Mouse (Mus musculus): ENCODE data around the gene Med27. TPM values are rescaled to one million over a fixed set of nuclear protein-coding genes. Genes with fewer than 3 reads are reported as not detected.
A peak's percentile ranks its signal among the peaks of the same experiment; 100 is the strongest.

Gene Med27
- polyA plus RNA-seq, 1 experiment, result 25.9 TPM

GRCm38 (mm10) chr2:29535566-29536244 lies 189.1 kb downstream of the Med27 start:
- H3K27me3 ChIP-seq (replicated peaks; ENCODE audit: control insufficient read depth, insufficient read depth, low read length), result no peaks in the 10 kb centered on the region
- H3K36me3 ChIP-seq (ENCODE audit: control insufficient read depth, insufficient read depth, low read length), result no peaks in the 10 kb centered on the region
- 77% methylated on average over 5 of the region's 5 CpGs for WGBS
- H3K4me3 ChIP-seq (ENCODE audit: insufficient read depth, low read depth, low read length), result no peak overlapping the region
- H3K4me1 ChIP-seq (ENCODE audit: control insufficient read depth, insufficient read depth, low read length), result no peaks in the 10 kb centered on the region
- TF ChIP-seq CTCF (conservative IDR thresholded peaks at IDR 0.05; ENCODE audit: insufficient read depth, insufficient read length, low read depth, low read length) (no peak), POLR2A (IDR thresholded peaks at IDR 0.05; ENCODE audit: low read depth, low read length) (no peak)
- no peak for DNase-seq
- H3K27ac ChIP-seq (ENCODE audit: insufficient read depth, low read depth, low read length), result no peak overlapping the region

- TF ChIP-seq CTCF (conservative IDR thresholded peaks at IDR 0.05; ENCODE audit: insufficient read depth, insufficient read length, low read depth, low read length) (no peak), POLR2A (IDR thresholded peaks at IDR 0.05; ENCODE audit: low read depth, low read length) (no peak)
- no peak for DNase-seq
- Histone ChIP-seq H3K4me1 (ENCODE audit: control insufficient read depth, insufficient read depth, low read length) (no peaks in the 10 kb centered on the region), H3K27ac (ENCODE audit: insufficient read depth, low read depth, low read length) (no peak overlapping the region), H3K4me3 (ENCODE audit: insufficient read depth, low read depth, low read length) (no peak overlapping the region), H3K36me3 (ENCODE audit: control insufficient read depth, insufficient read depth, low read length) (no peaks in the 10 kb centered on the region), H3K27me3 (replicated peaks; ENCODE audit: control insufficient read depth, insufficient read depth, low read length) (no peaks in the 10 kb centered on the region)
- 82% methylated on average over 9 of the region's 9 CpGs for WGBS
Observed at GRCm38 (mm10) chr2:29536481-29536880, 189.9 kb downstream of the Med27 start.

GRCm38 (mm10) chr2:29537334-29537733 lies 190.7 kb downstream of the Med27 start:
- H3K27ac ChIP-seq (ENCODE audit: insufficient read depth, low read depth, low read length), result no peak overlapping the region
- DNase-seq, result no peak
- H3K36me3 ChIP-seq (ENCODE audit: control insufficient read depth, insufficient read depth, low read length), result no peaks in the 10 kb centered on the region
- no peaks in the 10 kb centered on the region for H3K27me3 ChIP-seq (replicated peaks; ENCODE audit: control insufficient read depth, insufficient read depth, low read length)
- no peak overlapping the region for H3K4me3 ChIP-seq (ENCODE audit: insufficient read depth, low read depth, low read length)
- no peaks in the 10 kb centered on the region for H3K4me1 ChIP-seq (ENCODE audit: control insufficient read depth, insufficient read depth, low read length)
- TF ChIP-seq CTCF (conservative IDR thresholded peaks at IDR 0.05; ENCODE audit: insufficient read depth, insufficient read length, low read depth, low read length) (peak; percentile 47; the same call in 1 of the 2 replicates), POLR2A (IDR thresholded peaks at IDR 0.05; ENCODE audit: low read depth, low read length) (no peak)
- WGBS, result 77% methylated on average over 8 of the region's 8 CpGs

GRCm38 (mm10) chr2:29542039-29542438 lies 195.4 kb downstream of the Med27 start:
- 70% methylated on average over 13 of the region's 13 CpGs for WGBS
- no peak for TF ChIP-seq CTCF (conservative IDR thresholded peaks at IDR 0.05; ENCODE audit: insufficient read depth, insufficient read length, low read depth, low read length)
- no peak for TF ChIP-seq POLR2A (IDR thresholded peaks at IDR 0.05; ENCODE audit: low read depth, low read length)
- no peak overlapping the region for H3K4me3 ChIP-seq (ENCODE audit: insufficient read depth, low read depth, low read length)
- no peaks in the 10 kb centered on the region for H3K27me3 ChIP-seq (replicated peaks; ENCODE audit: control insufficient read depth, insufficient read depth, low read length)
- H3K27ac ChIP-seq (ENCODE audit: insufficient read depth, low read depth, low read length), result no peak overlapping the region
- no peak for DNase-seq
- H3K4me1 ChIP-seq (ENCODE audit: control insufficient read depth, insufficient read depth, low read length), result no peaks in the 10 kb centered on the region
- no peaks in the 10 kb centered on the region for H3K36me3 ChIP-seq (ENCODE audit: control insufficient read depth, insufficient read depth, low read length)

- H3K36me3 ChIP-seq (ENCODE audit: control insufficient read depth, insufficient read depth, low read length), result no peaks in the 10 kb centered on the region
- peak; percentile 28 for DNase-seq
- H3K4me1 ChIP-seq (ENCODE audit: control insufficient read depth, insufficient read depth, low read length), result no peaks in the 10 kb centered on the region
- H3K4me3 ChIP-seq (ENCODE audit: insufficient read depth, low read depth, low read length), result no peak overlapping the region
- no peak for TF ChIP-seq CTCF (conservative IDR thresholded peaks at IDR 0.05; ENCODE audit: insufficient read depth, insufficient read length, low read depth, low read length)
- TF ChIP-seq POLR2A (IDR thresholded peaks at IDR 0.05; ENCODE audit: low read depth, low read length), result no peak
- 12% methylated on average over 12 of the region's 12 CpGs for whole genome bisulfite sequencing
- H3K27ac ChIP-seq (ENCODE audit: insufficient read depth, low read depth, low read length), result no peak overlapping the region
- no peaks in the 10 kb centered on the region for H3K27me3 ChIP-seq (replicated peaks; ENCODE audit: control insufficient read depth, insufficient read depth, low read length)
Observed at GRCm38 (mm10) chr2:29546571-29546970, 200.0 kb downstream of the Med27 start.

- H3K4me1 ChIP-seq (ENCODE audit: control insufficient read depth, insufficient read depth, low read length), result no peaks in the 10 kb centered on the region
- peak; percentile 53 for DNase-seq
- TF ChIP-seq POLR2A (IDR thresholded peaks at IDR 0.05; ENCODE audit: low read depth, low read length) (no peak), CTCF (conservative IDR thresholded peaks at IDR 0.05; ENCODE audit: insufficient read depth, insufficient read length, low read depth, low read length) (no peak)
- H3K36me3 ChIP-seq (ENCODE audit: control insufficient read depth, insufficient read depth, low read length), result no peaks in the 10 kb centered on the region
- no peak overlapping the region for H3K4me3 ChIP-seq (ENCODE audit: insufficient read depth, low read depth, low read length)
- 70% methylated on average over 7 of the region's 7 CpGs for WGBS
- no peaks in the 10 kb centered on the region for H3K27me3 ChIP-seq (replicated peaks; ENCODE audit: control insufficient read depth, insufficient read depth, low read length)
- no peak overlapping the region for H3K27ac ChIP-seq (ENCODE audit: insufficient read depth, low read depth, low read length)
Observed at GRCm38 (mm10) chr2:29551816-29552585, 205.4 kb downstream of the Med27 start.

- 65% methylated on average over 4 of the region's 4 CpGs for WGBS
- Histone ChIP-seq H3K27ac (ENCODE audit: insufficient read depth, low read depth, low read length) (no peak overlapping the region), H3K4me3 (ENCODE audit: insufficient read depth, low read depth, low read length) (no peak overlapping the region), H3K36me3 (ENCODE audit: control insufficient read depth, insufficient read depth, low read length) (no peaks in the 10 kb centered on the region), H3K4me1 (ENCODE audit: control insufficient read depth, insufficient read depth, low read length) (no peaks in the 10 kb centered on the region), H3K27me3 (replicated peaks; ENCODE audit: control insufficient read depth, insufficient read depth, low read length) (no peaks in the 10 kb centered on the region)
- TF ChIP-seq POLR2A (IDR thresholded peaks at IDR 0.05; ENCODE audit: low read depth, low read length) (no peak), CTCF (conservative IDR thresholded peaks at IDR 0.05; ENCODE audit: insufficient read depth, insufficient read length, low read depth, low read length) (peak; percentile 55)
- DNase-seq, result peak; percentile 55
Observed at GRCm38 (mm10) chr2:29553945-29554634, 207.5 kb downstream of the Med27 start.

All from kidney, adult 2 months (tissue).